Mouse (Mus musculus) E14TG2a.4 (cell line): ENCODE results near the gene Pgbd1.

Experiments
- H3K27me3 ChIP-seq: 2 replicates; pipeline ENCODE4 v1.6.1; 2014; ENCODE audit warnings: low read length, control low read depth; ENCODE audit not compliant: insufficient read depth
- H3K36me3 ChIP-seq: 2 replicates; pipeline ENCODE4 v1.6.1; 2014; ENCODE audit warnings: low read length, control low read depth; ENCODE audit not compliant: insufficient read depth
- H3K4me1 ChIP-seq: replicated peaks from 2 replicates; pipeline ENCODE4 v1.6.1; 2014; ENCODE audit warnings: low read depth, low read length, control low read depth
- H3K4me3 ChIP-seq: replicated peaks from 2 replicates; pipeline ENCODE4 v1.5.1; 2014; ENCODE audit warnings: mild to moderate bottlenecking, low read length
- H3K9me3 ChIP-seq: 2 replicates; pipeline ENCODE4 v1.6.1; 2014; ENCODE audit warnings: low read length, control low read depth
- CTCF ChIP-seq: conservative IDR thresholded peaks from 2 replicates; pipeline ENCODE4 v1.5.1; 2014; ENCODE audit warnings: low read length
- NANOG ChIP-seq: IDR thresholded peaks from 2 replicates; pipeline ENCODE4 v1.6.1; 2014; ENCODE audit warnings: borderline replicate concordance, low read length, mixed read lengths
- POU5F1 ChIP-seq: IDR thresholded peaks from 2 replicates; pipeline ENCODE4 v1.6.1; 2014; ENCODE audit warnings: low read length, borderline replicate concordance

Pgbd1 gene

DNA sequence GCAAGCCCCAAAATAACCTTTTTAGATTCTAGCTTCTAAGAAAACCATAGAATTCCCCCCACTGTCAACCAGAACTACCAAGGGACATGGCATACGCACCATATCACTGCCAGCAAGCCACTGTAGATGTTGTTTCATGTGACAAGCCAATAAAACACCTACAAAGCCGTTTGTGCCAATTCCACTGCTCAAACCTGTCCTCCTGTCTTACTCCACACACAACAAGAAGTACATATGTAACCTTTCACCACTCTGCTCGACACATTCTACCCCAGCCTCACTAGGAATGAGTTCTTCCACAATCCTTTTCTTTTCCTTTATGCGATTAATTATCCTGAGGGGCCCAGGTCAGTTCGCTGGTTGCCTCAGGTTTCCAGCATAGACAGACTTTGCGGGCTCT is 45.2 kb downstream of the Pgbd1 start:
- TF ChIP-seq POU5F1 (no peak), NANOG (no peak), CTCF (no peak)
- no peaks in the 10 kb centered on the region for H3K9me3 ChIP-seq
- H3K4me3 ChIP-seq = no peak overlapping the region
- H3K4me1 ChIP-seq = peaks cover 20% of the 10 kb centered on the region
- peaks cover 50% of the 10 kb centered on the region for H3K36me3 ChIP-seq
- no peaks in the 10 kb centered on the region for H3K27me3 ChIP-seq

DNA sequence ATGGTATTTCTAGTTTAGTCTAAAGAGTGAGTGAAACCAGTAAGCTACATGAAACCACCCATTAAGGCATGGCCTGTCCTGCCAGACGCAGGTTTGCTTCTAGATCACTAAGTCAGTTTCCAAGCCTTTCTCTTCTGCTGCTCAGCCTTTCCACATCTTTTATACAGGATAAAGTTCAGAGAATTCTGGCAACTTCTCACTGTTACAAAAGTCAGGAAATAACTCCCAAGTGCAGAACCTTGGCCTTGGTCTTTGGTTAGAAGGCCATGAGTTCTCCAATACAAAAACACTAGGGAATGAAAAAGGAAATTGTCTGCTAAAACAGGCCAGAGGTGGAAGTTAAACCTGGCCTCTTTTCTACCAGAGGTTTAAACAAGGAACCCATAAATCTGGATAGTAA is 45.6 kb downstream of the Pgbd1 start:
- Histone ChIP-seq H3K36me3 (peaks cover 53% of the 10 kb centered on the region), H3K4me3 (no peak overlapping the region), H3K4me1 (peaks cover 20% of the 10 kb centered on the region), H3K27me3 (no peaks in the 10 kb centered on the region), H3K9me3 (no peaks in the 10 kb centered on the region)
- TF ChIP-seq CTCF (no peak), NANOG (no peak)

DNA sequence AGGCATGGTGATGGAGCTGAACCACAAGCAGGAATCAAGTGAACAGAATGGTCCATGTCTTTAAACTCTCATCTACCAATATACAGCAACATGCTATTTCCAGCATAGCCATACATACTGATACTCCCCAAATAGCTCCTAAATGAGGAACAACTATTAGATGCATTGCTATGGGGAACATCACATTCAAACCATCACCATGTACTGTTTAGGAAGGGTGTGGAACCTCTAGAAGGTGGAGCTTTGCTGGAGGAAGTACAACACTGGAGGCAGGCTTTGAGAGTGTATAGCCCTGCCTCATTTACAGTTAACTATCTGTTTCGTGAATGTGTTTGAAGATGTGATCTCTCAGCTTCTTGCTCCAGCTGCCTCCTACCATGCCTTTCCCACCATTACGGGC is 63.1 kb downstream of the Pgbd1 start:
- Histone ChIP-seq H3K9me3 (peaks cover 5% of the 10 kb centered on the region; the same call in 1 of the 2 replicates), H3K4me1 (no peaks in the 10 kb centered on the region; the same call in 1 of the 2 replicates), H3K27me3 (no peaks in the 10 kb centered on the region), H3K36me3 (no peaks in the 10 kb centered on the region), H3K4me3 (no peak overlapping the region)
- no peak for TF ChIP-seq POU5F1
- no peak for TF ChIP-seq NANOG
- TF ChIP-seq CTCF = no peak

DNA sequence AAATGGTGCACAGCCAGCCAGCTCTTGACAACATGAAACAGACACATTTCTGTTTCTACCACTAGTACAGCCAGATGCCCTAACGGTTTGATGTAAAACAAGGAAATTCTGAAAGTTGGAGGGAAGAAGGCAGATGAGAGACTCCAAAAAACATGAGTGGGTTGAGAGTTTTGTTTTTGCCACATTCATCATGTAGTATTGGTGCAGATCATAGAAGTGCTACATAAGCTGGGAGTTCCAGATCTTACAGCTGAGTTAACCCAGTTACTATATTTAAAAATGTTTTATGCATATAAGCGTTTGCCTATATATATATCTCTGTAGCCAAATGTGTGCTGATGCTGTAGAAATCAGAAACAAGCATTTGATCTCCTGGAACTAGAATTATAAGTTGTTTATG is 68.2 kb downstream of the Pgbd1 start:
- Histone ChIP-seq H3K36me3 (peaks cover 32% of the 10 kb centered on the region), H3K4me1 (no peaks in the 10 kb centered on the region; the same call in 1 of the 2 replicates), H3K27me3 (no peaks in the 10 kb centered on the region), H3K9me3 (no peaks in the 10 kb centered on the region), H3K4me3 (no peak overlapping the region)
- no peak for TF ChIP-seq CTCF
- no peak for TF ChIP-seq NANOG
